In genomic region chr2:121695436-121695835, GRCm38 (mm10) we compare ENCODE assay signal across 11 mouse cellular contexts.
DNase-seq lines count a peak whose midpoint lies in the region; ATAC-seq and TF ChIP-seq lines count a peak whose summit lies in the region.
"Had no signal": no experiment of that assay in that cellular context is flagged by ENCODE, and none has a peak within 500 bp of the region (broad histone marks: within the 10 kb centered on the region; RNA-seq: fewer than 3 reads in every experiment).

No protein-coding gene starts in this region.

- no peak for ATAC-seq in erythroid progenitor cell, adult 5-6 weeks (replicated peaks; ENCODE audit: low FRiP score, poor library complexity, severe bottlenecking)

- TF ChIP-seq CTCF in left cerebral cortex, adult 2 months (IDR thresholded peaks at IDR 0.05), result peak; percentile 56

- intact Hi-C loops in left cerebral cortex, adult 2 months (cut with DNase I), result loop anchor here (5.0 kb wide), 1 partner anchor 123 kb away; no protein-coding TSS in a partner anchor
- intact Hi-C loops in left cerebral cortex, postnatal 14 days (cut with DNase I), result no loop called here

- DNase-seq in cerebellum, postnatal 10 days, result peak; percentile 29 to 34
- DNase-seq in cerebellum, adult 9-11 months, result no peak
- DNase-seq in left cerebral cortex, adult 2 months (ENCODE audit: extremely low spot score in 1 of 2, low spot score in 2 of 2), result no peak
- DNase-seq in left cerebral cortex, postnatal 14 days (ENCODE audit: low spot score in 2 of 2), result no peak
- peak; percentile 58 for DNase-seq in NIH3T3 (ENCODE audit: low read depth)
- DNase-seq in lung, postnatal 36 days, result peak; percentile 33
- DNase-seq in adrenal gland, adult 18-20 months (ENCODE audit: low spot score in 2 of 2), result no peak
- DNase-seq: cerebellum, adult 11 months had no signal

- no peak overlapping the region for H3K4me3 ChIP-seq in left cerebral cortex, adult 2 months
- H3K4me3 ChIP-seq: forebrain, embryonic 12.5 days; hindbrain, embryonic 10.5 days had no signal

- H3K27ac ChIP-seq in left cerebral cortex, adult 2 months, result no peak overlapping the region
- H3K27ac ChIP-seq: forebrain, embryonic 12.5 days; hindbrain, embryonic 10.5 days had no signal

Comparison
In these comparisons a context has a peak if more than half of its experiments do, and no peak if none do; other contexts are left out.
1. DNase-seq: peak in cerebellum, postnatal 10 days (2 of 2), NIH3T3 (single experiment) and lung, postnatal 36 days (single experiment); none in cerebellum, adult 9-11 months (single experiment), left cerebral cortex, adult 2 months (0 of 2), left cerebral cortex, postnatal 14 days (0 of 2) and adrenal gland, adult 18-20 months (0 of 2).